Mouse (Mus musculus) E14TG2a.4 (cell line): ENCODE measurements at regions not wholly inside any gene's neighbourhood (a gene's known extent, or its start where the extent isn't known, plus 50 kb on each side); places are given as distances from the start of the nearest gene placed in this dataset.

Experiments
- CTCF ChIP-seq: conservative IDR thresholded peaks from 2 replicates; pipeline ENCODE4 v1.5.1; 2014; ENCODE audit warnings: low read length
- POU5F1 ChIP-seq: IDR thresholded peaks from 2 replicates; pipeline ENCODE4 v1.6.1; 2014; ENCODE audit warnings: low read length, borderline replicate concordance

- TF ChIP-seq CTCF (no peak), POU5F1 (no peak)
These were observed 99.3 kb downstream of the Hsd17b3 start for GRCm38 (mm10) chr13:63989769-63990168.
